Mouse (Mus musculus) lung, postnatal 36 days (tissue): ENCODE measurements at regions not wholly inside any gene's neighbourhood (a gene's known extent, or its start where the extent isn't known, plus 50 kb on each side); places are given as distances from the start of the nearest gene placed in this dataset.

Experiments used
- DNase-seq: peaks from one replicate; pipeline ENCODE4 v3.0.0; 2022; ENCODE audit warnings: mixed read lengths

DNA sequence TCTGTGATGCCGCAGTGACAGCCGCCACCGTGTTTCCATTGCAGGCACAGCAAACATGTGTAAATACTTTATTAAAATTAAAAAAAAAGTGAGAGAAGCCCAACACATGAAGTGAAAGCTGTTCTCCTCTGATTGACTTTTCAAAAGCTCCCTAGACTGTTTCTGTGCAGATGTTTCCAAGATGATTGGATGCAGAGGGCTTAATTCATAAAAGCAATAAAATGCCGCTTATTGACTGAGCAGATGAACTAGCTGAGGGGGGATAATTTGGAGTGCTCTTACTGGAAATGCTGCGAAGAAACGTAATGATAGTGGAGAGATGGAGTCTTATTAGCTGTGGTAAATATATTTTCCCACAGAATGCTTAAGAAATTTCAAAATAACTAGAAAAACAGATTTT is 170.4 kb downstream of the Rnf144a start:
- no peak for DNase-seq

- DNase-seq: no peak
These were observed 187.5 kb downstream of the Rnf144a start for GRCm38 (mm10) chr12:26227557-26228020.

DNA sequence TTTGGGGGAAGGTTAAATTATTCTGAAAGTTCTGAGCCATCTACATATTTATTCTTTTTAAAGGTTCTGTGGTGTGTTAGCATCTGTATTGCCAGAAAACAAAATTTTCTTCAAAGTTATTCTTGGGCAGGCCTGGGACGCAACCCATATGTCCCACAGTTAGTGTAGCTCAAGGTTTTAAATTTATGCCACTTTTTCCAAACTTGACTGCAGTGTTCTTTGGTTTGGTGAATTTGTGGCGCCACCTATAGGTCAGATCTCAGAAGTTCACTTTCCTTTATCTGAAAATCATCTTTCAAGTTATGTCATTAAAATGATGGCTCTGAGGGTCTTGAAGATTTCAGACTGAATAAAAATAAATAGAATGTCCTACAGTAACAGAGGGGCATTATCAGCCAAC is 188.7 kb downstream of the Rnf144a start:
- DNase-seq: peak; percentile 40

GRCm38 (mm10) chr12:26212447-26212846 is 202.6 kb downstream of the Rnf144a start:
- no peak for DNase-seq

DNA sequence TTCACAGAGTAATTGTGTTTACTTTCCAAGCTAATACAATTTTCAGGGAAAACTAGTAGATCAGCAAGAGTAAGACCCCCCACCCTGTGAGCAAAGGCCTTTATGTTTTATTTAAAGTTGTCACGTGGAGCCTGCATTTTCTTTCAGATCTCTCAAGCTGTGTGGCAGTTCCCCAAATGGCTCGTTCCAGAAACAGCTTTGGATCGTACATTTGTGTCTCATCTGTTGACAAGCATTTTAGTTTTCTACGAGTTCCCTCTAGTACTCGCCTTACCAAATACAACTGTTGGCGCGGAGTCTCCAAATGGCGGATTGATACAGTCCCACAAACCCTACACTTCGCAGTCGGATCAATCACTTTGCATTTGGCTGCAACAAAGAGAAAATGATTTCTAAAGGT is 203.6 kb downstream of the Rnf144a start:
- no peak for DNase-seq

GRCm38 (mm10) chr12:26206751-26207150 is 208.3 kb downstream of the Rnf144a start:
- DNase-seq: no peak

GRCm38 (mm10) chr12:26206036-26206435 is 209.0 kb downstream of the Rnf144a start:
- DNase-seq: no peak

- no peak for DNase-seq
These were observed 223.0 kb downstream of the Rnf144a start for GRCm38 (mm10) chr12:26191982-26192576.

- peak; percentile 7 for DNase-seq
These were observed 223.6 kb downstream of the Rnf144a start for GRCm38 (mm10) chr12:26191268-26191981.

GRCm38 (mm10) chr12:26188996-26189395 is 226.1 kb downstream of the Rnf144a start:
- no peak for DNase-seq

GRCm38 (mm10) chr12:26187091-26187862 is 227.8 kb downstream of the Rnf144a start:
- peak; percentile 3 for DNase-seq

- DNase-seq: peak; percentile 5
These were observed 230.2 kb downstream of the Rnf144a start for GRCm38 (mm10) chr12:26184701-26185460.

GRCm38 (mm10) chr12:26183021-26183420 is 232.0 kb downstream of the Rnf144a start:
- no peak for DNase-seq

- DNase-seq: no peak
These were observed 234.2 kb downstream of the Rnf144a start for GRCm38 (mm10) chr12:26180846-26181245.

DNA sequence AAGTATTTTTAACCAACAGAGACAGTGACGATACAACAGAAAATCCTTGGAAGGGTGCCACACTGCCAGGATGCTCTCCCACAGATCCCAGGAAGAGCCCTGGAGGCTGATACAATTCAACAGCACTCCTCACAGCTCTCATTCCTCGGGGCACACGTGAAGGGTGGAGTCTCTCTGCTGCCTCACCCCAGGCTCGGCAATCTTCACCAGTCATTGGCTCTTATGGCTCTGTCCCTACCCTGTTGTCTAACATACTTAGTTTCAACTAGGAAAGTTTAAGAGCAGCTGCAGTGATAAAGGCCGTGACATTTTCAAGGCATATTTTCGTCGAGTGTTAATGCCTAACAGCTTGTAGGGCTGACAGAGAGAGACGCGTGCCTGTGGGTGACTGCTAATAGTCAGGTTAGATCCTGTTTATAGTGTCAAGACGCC is 238.8 kb downstream of the Rnf144a start:
- no peak for DNase-seq

GRCm38 (mm10) chr12:26163416-26163815 is 251.6 kb downstream of the Rnf144a start:
- DNase-seq: no peak

DNA sequence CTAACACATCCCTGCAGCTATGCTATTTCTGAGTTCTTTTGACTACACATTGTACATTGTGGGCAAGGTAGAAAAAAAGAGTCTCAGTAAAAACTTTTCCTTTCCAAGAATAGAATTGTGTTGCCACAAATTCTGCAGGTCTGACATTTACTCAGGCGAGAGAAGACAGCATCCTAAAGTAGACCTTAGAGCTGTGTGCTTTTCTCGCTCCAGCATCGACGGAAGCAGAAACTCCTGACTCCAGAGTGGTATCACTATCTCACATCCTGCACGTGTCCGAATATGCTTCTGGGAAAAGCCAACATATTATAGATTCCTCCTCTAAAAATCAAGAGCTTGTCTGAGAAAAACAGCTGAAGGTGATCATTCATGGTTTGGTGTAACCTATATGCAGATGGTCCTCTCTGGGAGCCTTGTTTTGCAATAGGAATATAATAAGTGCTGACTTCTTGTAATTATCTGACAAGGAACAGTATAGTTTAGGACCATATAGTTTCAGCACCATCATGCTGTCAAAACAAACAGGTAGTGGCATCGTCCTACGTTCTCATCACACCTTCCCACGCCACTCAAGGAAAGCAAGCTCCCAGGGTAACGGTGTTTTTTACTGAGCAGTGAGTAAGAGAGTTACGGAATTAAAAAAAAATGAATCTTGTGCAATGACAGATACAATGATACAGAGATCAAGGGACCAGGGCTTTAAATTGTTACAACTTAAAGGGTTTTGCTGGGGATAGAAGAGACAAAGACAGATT is 254.0 kb downstream of the Rnf144a start:
- no peak for DNase-seq

GRCm38 (mm10) chr12:26152992-26153391 is 262.1 kb downstream of the Rnf144a start:
- no peak for DNase-seq

- DNase-seq: no peak
These were observed 268.7 kb downstream of the Rnf144a start for GRCm38 (mm10) chr12:26146336-26146735.

- DNase-seq: no peak
These were observed 269.9 kb downstream of the Rnf144a start for GRCm38 (mm10) chr12:26145085-26145714.

DNA sequence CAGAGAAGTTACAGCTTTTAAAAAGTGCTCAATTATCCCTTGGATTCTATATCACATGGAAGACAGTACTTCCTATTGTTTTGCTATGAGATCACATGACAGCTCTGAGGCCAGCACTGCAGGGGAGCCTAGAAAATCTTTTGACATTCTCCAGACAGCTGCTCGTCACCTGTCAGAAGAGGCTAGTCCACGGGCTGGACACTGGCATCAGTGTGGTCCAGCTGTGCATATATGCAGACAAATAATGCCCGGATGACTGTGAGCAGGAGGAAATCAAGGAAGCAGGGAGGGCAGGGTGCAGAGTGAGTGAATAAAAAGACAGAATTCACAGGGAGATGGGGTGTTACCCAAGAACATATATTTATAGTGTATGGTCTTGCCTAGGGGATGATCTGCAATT is 270.4 kb downstream of the Rnf144a start:
- no peak for DNase-seq

DNA sequence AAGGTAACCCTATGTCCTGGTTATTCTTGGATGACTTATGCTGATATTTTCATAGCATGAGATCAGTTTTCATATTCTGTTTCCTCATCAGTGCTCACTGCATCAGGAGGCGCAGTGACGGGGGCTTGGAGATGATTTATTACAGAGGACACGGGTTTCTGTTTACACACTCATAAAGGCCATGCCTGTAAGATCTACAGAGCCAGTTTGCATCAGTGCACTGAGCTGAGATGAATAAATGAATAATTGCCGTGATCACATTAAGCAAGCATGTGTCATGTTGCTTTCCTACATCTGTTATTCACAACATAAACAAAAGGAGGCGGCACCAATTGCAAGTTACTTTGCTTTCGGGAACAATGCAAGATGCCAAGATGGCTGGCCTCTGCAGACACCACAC is 271.6 kb downstream of the Rnf144a start:
- DNase-seq: no peak
